Mouse (Mus musculus) cerebellum, adult 8-10 months (tissue): ENCODE results near the gene Glcci1.

Experiments used
- DNase-seq: peaks from one replicate; pipeline ENCODE4 v3.0.0; 2022

The Glcci1 gene

DNA sequence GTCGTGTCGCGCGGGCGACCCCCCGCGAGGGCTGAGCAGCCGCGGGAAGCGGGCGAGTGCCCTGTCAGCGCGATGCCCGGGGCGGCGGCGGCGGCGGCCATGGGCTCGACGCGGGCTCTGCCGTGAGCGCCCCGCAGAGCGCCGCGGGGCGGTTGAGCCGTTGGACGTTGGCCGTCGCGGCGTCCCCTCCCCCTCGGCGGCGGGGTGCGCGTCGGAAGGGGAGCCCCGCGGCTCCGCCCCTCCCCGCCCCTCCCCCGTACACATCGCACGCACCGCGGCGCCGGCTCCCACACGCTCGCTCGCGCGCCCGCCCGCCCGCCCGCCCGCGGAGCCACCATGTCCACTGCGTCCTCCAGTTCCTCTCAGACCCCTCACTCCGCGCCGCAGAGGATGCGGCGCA is at the start of gene Glcci1:
Glcci1 (plus strand) TSS at position 50 of the 400 bp plus-strand sequence.
- no peak for DNase-seq

DNA sequence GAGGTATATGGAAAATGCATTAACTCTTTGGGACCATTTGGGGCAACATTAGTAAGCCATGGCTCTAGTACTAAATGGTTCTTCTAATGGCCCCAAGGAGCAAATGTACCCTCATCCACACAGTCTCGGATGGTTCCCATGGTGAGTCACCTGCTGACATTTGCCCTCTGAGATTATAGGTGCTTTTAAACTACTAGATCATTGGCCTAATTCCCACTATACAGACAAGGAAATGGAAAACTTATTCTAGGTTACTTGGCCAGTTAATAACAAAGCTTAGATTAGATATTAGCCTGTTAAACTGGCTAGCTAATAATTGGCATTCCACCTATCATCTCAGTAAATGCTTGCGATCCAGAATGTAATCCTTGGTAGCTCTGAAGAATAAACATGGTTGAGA is 47.0 kb upstream of the Glcci1 start:
- DNase-seq: no peak

GRCm38 (mm10) chr6:8465388-8465787 is 44.0 kb upstream of the Glcci1 start:
- DNase-seq: no peak

DNA sequence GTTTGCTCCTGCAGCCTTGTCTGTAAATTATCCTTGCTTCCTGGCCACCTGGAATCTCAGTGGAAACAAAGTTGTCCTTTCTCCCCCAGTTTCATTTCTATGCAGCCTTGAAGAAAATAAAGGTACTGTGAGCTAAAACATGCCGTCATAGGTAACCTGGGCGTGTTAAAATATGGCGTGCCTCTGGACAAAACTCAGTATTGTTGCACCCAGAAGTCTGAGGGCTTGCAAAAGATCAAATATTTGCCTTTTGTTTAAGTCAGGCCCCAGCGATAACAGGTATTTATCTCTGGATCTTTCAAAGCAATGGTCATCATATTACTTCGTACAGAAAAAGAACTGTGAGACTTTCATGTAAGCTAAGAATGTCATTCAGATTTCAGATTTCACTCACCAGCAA is 43.4 kb upstream of the Glcci1 start:
- DNase-seq: no peak

GRCm38 (mm10) chr6:8467667-8468337 is 41.6 kb upstream of the Glcci1 start:
- no peak for DNase-seq

- DNase-seq: no peak
Measured at GRCm38 (mm10) chr6:8469918-8470317, 39.5 kb upstream of the Glcci1 start.

DNA sequence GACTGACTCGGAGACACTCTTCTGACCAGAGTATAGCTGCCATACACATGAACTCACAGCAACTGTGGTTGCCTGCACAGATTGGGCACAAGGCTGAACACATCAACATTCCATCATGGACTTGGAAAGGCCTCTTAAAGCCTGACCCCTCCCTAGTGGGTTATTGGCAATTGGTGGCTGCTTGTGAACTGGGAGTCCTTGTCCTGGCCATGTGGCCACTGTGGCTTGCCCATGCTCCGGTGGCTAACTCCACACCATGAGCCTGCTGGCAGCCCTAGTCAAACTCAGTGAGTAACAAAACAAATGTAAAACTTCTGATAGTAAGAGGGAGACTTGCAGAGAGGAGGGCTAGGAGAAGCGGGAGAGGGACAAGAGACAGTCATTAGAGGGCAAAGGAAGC is 37.3 kb upstream of the Glcci1 start:
- no peak for DNase-seq

- no peak for DNase-seq
Measured at GRCm38 (mm10) chr6:8472915-8473314, 36.5 kb upstream of the Glcci1 start.

DNA sequence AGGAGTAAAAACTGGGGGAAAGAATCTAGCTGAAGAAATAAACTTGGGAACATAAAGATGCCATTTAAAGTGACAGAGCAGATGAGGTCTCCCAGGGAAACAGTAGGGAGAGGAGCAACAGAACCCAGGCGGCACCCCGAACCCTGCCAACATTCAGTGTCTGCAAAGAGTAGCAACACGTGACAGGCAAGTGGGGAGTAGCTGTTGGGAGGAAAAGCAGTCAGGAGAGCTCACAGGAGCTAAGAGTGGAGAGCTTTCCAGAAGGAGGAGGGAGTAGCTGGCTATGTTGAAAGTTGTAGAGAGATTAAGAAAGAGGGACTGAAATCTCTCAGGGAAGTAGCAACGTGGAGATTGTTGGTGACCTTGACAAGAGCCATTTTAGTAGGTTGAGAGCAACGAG is 35.9 kb upstream of the Glcci1 start:
- no peak for DNase-seq

DNA sequence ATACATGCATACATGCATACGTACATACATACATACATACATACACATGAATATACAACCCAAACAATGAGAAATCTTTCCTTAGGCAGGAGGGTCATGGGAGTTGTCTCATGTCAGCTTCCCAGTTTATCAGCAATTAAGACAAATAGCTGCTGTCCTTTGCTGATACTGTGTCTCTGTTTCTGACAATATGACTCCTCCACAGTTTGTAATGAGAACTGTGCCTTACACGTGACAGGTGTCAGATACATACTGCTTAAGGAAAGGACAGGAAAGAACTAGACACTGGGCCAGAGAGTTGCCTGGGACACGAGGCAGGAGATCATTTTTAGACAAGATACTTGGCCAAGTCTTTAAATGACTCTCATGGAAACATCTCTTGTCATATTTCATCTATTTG is 35.1 kb upstream of the Glcci1 start:
- no peak for DNase-seq

GRCm38 (mm10) chr6:8474820-8475219 is 34.6 kb upstream of the Glcci1 start:
- DNase-seq: no peak

- no peak for DNase-seq
Measured at GRCm38 (mm10) chr6:8479176-8479575, 30.2 kb upstream of the Glcci1 start.

DNA sequence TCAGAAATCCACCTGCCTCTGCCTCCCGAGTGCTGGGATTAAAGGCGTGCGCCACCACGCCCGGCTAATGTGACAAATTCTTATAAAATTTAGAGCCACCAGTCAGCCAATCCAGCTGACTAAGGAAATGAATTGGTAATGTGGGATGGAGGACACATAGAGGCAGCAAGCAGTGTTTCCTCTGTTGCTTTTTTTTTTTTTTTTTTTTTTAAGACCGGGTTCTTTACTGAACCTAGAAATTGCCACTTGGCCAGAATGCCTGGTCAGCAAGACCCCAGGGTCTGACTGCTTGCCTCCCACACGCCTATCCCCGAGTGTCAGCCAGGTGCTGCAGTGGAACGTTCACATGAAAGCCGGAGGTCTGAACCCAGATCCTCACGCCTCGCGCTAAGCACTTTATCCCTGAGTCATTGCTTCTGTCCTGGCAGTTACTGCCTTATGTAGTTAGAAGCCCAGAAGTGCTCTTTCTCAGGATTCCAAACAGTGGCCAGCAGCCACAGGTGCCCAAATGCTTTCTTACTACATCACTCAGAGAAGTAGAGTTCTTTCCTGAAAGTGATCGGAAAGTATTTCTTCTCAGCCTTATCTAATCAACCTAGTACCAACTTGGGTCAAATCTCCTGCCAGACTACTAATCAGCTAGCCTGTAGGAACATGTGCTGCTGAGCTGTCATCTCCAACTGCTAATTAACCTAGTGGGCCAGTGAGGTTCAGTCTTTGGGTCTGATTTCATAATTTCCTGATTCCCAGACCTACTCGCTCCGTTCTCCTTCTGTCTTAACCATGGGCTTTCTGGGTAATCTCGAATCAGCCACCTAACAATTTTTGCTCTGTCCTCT is 24.7 kb upstream of the Glcci1 start:
- DNase-seq: no peak

- no peak for DNase-seq
Measured at GRCm38 (mm10) chr6:8485414-8486175, 23.8 kb upstream of the Glcci1 start.

DNA sequence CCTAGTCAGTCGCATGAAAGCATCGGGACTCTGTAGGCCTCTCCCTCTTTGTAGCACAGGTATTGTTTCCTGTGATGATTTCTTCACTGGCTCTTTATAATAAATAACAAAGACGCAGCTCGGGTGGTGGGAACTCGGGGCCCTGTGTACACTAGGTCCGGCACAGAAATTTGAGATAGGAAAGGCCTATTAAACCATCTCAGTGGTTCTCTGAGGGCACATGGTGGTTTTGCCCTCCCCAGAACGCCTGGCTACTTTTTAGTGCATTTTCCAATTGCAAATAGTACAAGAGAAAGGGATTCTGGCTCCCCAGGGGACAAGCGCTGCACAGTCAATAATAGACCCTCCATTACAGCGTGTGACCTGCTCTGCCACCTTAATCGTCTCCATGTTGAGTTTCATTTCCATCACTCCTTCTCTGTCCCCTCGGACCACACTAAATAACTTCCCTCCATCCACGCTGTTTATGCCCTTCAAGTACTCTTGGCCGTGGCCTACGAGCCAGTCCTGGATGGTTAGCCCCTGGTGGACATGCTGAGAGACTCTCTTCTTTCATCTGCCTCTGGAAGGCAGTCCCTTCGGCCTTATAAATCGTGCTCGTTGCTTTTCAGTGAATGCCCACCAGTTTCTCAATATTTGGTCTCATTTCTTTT is 22.9 kb upstream of the Glcci1 start:
- DNase-seq: no peak

DNA sequence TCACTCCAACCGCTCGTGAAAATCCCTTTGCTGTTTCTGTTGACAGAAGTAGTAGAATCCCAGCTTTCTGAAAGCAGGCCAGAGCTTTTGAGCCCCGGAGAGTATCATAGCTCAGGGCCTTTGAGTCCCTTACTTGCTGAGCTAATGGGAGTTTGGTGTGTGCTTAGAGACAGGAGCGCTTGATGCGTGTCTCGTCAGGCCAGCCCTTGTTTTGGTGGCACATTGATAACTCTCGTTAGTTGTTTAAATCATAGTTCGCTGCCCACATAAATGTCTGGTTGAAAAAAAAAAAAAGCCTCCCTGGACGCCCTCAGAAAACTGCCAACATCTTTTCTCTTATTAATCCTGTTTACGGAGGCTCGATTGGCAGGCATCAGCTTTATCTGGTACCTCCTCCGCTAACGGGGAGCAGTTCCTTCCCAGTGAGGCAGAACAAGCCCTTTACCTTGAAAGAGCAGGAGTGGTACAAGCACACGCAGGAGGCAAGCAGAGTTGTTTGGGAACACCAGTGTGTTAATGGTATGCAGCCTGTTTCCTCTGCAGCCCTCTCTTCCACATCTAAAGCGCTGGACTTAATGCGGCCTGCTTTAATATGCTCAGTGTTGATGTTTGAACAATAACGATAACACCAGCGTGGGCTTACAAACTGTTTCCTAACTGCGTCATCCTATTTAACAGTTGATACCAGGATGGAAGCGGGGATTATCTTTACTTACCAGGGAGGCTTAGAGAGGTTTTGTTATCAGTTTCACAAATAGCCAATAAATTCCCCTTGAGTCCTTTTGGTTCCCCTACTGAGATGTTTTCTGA is 22.2 kb upstream of the Glcci1 start:
- DNase-seq: no peak

DNA sequence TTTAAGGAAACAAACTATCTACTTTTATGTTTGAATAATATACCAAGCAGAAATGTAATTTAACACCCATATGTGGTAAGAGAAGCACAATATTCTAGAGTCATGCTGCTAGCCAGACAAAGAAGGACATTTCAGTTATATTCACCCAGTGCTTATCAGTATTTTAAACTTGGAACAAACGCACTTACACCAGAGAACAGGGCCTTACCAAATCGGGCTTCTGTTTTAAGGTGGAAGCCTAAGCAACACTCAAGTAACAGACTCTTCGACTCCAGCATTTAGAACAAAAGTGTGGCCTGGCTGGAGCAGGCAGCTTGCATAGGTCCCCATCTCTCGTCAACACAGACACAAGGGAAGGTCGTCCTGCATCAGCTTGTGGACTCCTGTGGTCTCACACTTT is 21.2 kb upstream of the Glcci1 start:
- DNase-seq: no peak

GRCm38 (mm10) chr6:8489266-8489665 is 20.1 kb upstream of the Glcci1 start:
- DNase-seq: no peak

- DNase-seq: no peak
Measured at GRCm38 (mm10) chr6:8489938-8490585, 19.3 kb upstream of the Glcci1 start.

- no peak for DNase-seq
Measured at GRCm38 (mm10) chr6:8492248-8492647, 17.2 kb upstream of the Glcci1 start.

DNA sequence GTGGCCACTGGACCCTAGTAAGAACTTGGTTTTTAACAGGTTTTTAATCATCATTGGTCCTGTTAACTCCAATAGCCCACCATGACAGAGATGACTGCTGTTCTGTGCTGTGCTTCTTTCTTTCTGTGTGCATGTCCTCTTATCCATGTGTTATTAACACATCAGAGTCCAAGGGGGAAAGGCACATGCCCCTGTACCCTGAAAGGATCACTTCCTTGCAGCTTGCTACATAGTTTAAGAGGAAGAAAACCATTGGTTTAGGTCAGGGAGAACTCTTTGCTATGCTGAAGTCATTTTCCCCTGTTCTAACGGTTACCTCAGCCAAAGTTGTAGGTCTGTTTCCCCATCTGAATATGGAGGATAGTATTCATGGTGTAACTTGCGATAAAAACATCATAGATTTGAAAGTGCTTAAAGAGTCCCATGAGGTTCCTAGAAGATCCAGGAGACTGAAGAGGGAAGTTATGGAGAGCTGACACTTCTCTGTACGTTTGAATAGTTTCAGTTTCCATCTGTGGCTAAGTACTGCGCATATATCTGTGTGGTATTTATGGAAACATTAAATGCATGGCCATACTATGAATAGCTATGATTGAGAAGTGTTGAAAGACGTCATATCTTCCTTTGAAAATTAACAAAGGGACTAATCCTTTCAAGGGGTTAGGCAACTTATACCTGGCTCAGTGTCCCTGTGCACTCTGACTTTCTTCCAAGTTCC is 14.1 kb upstream of the Glcci1 start:
- DNase-seq: no peak
